Mouse (Mus musculus): Measurements from ENCODE around the gene Ppp1r32. TPM values are rescaled to one million over a fixed set of nuclear protein-coding genes. Genes with fewer than 3 reads are reported as not detected.

Ppp1r32 gene
- polyA plus RNA-seq, 1 experiment from 2014 or later = 0.41 TPM

- H3K36me3 ChIP-seq (ENCODE audit: control insufficient read depth, insufficient read depth, low read length) = no peaks in the 10 kb centered on the region
- WGBS = 30% methylated on average over 23 of the region's 25 CpGs
- H3K4me3 ChIP-seq (ENCODE audit: low read depth, low read length) = no peak overlapping the region
- 0 out of 2 replicates have a peak overlapping the region, but pooled peaks have one; percentile 13 for H3K9ac ChIP-seq (ENCODE audit: low read length)
- H3K27ac ChIP-seq (ENCODE audit: low read depth, low read length) = no peak overlapping the region
- DNase-seq (ENCODE audit: low spot score) = peak; percentile 57
- no peak for ATAC-seq (replicated peaks; ENCODE audit: low FRiP score)
- H3K4me1 ChIP-seq (replicated peaks; ENCODE audit: control insufficient read depth, insufficient read depth, low read length) = peaks cover 11% of the 10 kb centered on the region; the same call in 1 of the 2 replicates
- H3K4me2 ChIP-seq (ENCODE audit: low read depth, low read length, severe bottlenecking) = no peak overlapping the region
- H3K9me3 ChIP-seq (ENCODE audit: control insufficient read depth, low read length) = no peaks in the 10 kb centered on the region
- H3K27me3 ChIP-seq (ENCODE audit: control insufficient read depth, insufficient read depth, low read length) = 0 out of 2 replicates have a peak, but pooled peaks cover 2% of the 10 kb centered on the region
Measured at GRCm38 (mm10) chr19:10426312-10426711, 56.4 kb downstream of the Ppp1r32 start.

- H3K27ac ChIP-seq (ENCODE audit: low read depth, low read length) = no peak overlapping the region
- DNase-seq (ENCODE audit: low spot score) = no peak
- peaks cover 11% of the 10 kb centered on the region; the same call in 1 of the 2 replicates for H3K4me1 ChIP-seq (replicated peaks; ENCODE audit: control insufficient read depth, insufficient read depth, low read length)
- no peak overlapping the region for H3K4me3 ChIP-seq (ENCODE audit: low read depth, low read length)
- H3K36me3 ChIP-seq (ENCODE audit: control insufficient read depth, insufficient read depth, low read length) = no peaks in the 10 kb centered on the region
- H3K9ac ChIP-seq (ENCODE audit: low read length) = no peak overlapping the region
- no peak overlapping the region for H3K4me2 ChIP-seq (ENCODE audit: low read depth, low read length, severe bottlenecking)
- H3K9me3 ChIP-seq (ENCODE audit: control insufficient read depth, low read length) = no peaks in the 10 kb centered on the region
- WGBS = 49% methylated on average over 13 of the region's 13 CpGs
- H3K27me3 ChIP-seq (ENCODE audit: control insufficient read depth, insufficient read depth, low read length) = 0 out of 2 replicates have a peak, but pooled peaks cover 2% of the 10 kb centered on the region
- ATAC-seq (replicated peaks; ENCODE audit: low FRiP score) = no peak
Measured at GRCm38 (mm10) chr19:10425484-10426270, 57.1 kb downstream of the Ppp1r32 start.

GRCm38 (mm10) chr19:10424751-10425150, 58.0 kb downstream of the Ppp1r32 start:
- no peaks in the 10 kb centered on the region for H3K9me3 ChIP-seq (ENCODE audit: control insufficient read depth, low read length)
- no peak for DNase-seq (ENCODE audit: low spot score)
- WGBS = 66% methylated on average over 1 of the region's 1 CpGs
- no peak overlapping the region for H3K4me3 ChIP-seq (ENCODE audit: low read depth, low read length)
- no peak overlapping the region for H3K4me2 ChIP-seq (ENCODE audit: low read depth, low read length, severe bottlenecking)
- no peak overlapping the region for H3K27ac ChIP-seq (ENCODE audit: low read depth, low read length)
- peaks cover 11% of the 10 kb centered on the region; the same call in 1 of the 2 replicates for H3K4me1 ChIP-seq (replicated peaks; ENCODE audit: control insufficient read depth, insufficient read depth, low read length)
- H3K27me3 ChIP-seq (ENCODE audit: control insufficient read depth, insufficient read depth, low read length) = 0 out of 2 replicates have a peak, but pooled peaks cover 2% of the 10 kb centered on the region
- ATAC-seq (replicated peaks; ENCODE audit: low FRiP score) = no peak
- H3K9ac ChIP-seq (ENCODE audit: low read length) = no peak overlapping the region
- H3K36me3 ChIP-seq (ENCODE audit: control insufficient read depth, insufficient read depth, low read length) = no peaks in the 10 kb centered on the region

Other genes starting within 250 kb of the Ppp1r32 start
- gene Myrf, start 242.2 kb downstream of the Ppp1r32 start, polyA plus RNA-seq (2014; fragmentation: Nextera tagmentation; extraction: Ambion mirVana) = 1.8 and 2.1 TPM in 2 replicates
- gene Dagla, start 178.1 kb downstream of the Ppp1r32 start, polyA plus RNA-seq (2014; fragmentation: Nextera tagmentation; extraction: Ambion mirVana) = 1.9 and 2.5 TPM in 2 replicates
- gene Syt7, start 93.8 kb downstream of the Ppp1r32 start, polyA plus RNA-seq (2014; fragmentation: Nextera tagmentation; extraction: Ambion mirVana) = 3.2 and 7.7 TPM in 2 replicates
- 0.33 and 0.71 TPM in 2 replicates for gene Lrrc10b, start 25.5 kb downstream of the Ppp1r32 start, polyA plus RNA-seq (2014; fragmentation: Nextera tagmentation; extraction: Ambion mirVana)
- gene Cpsf7, start 42.3 kb upstream of the Ppp1r32 start, polyA plus RNA-seq (2014; fragmentation: Nextera tagmentation; extraction: Ambion mirVana) = 78.4 and 82.1 TPM in 2 replicates
- gene Sdhaf2, start 43.2 kb upstream of the Ppp1r32 start, polyA plus RNA-seq (2014; fragmentation: Nextera tagmentation; extraction: Ambion mirVana) = 57.1 and 60.9 TPM in 2 replicates
- 61.3 and 61.4 TPM in 2 replicates for gene Tmem216, start 73.3 kb upstream of the Ppp1r32 start, polyA plus RNA-seq (2014; fragmentation: Nextera tagmentation; extraction: Ambion mirVana)
- gene Cyb561a3, start 94.2 kb upstream of the Ppp1r32 start, polyA plus RNA-seq (2014; fragmentation: Nextera tagmentation; extraction: Ambion mirVana) = 16.6 and 18.3 TPM in 2 replicates
- 60.2 and 65.8 TPM in 2 replicates for gene Tmem138, start 94.4 kb upstream of the Ppp1r32 start, polyA plus RNA-seq (2014; fragmentation: Nextera tagmentation; extraction: Ambion mirVana)
- 392 and 442 TPM in 2 replicates for gene Ddb1, start 122.4 kb upstream of the Ppp1r32 start, polyA plus RNA-seq (2014; fragmentation: Nextera tagmentation; extraction: Ambion mirVana)
- 26.1 and 29.7 TPM in 2 replicates for gene Tkfc, start 122.7 kb upstream of the Ppp1r32 start, polyA plus RNA-seq (2014; fragmentation: Nextera tagmentation; extraction: Ambion mirVana)
- 0.47 and 0.49 TPM in 2 replicates for gene Vwce, start 151.3 kb upstream of the Ppp1r32 start, polyA plus RNA-seq (2014; fragmentation: Nextera tagmentation; extraction: Ambion mirVana)
- not detected in 2 replicates for gene Pga5, start 195.1 kb upstream of the Ppp1r32 start, polyA plus RNA-seq (2014; fragmentation: Nextera tagmentation; extraction: Ambion mirVana)
- 32.1 and 33.4 TPM in 2 replicates for gene Vps37c, start 205.8 kb upstream of the Ppp1r32 start, polyA plus RNA-seq (2014; fragmentation: Nextera tagmentation; extraction: Ambion mirVana)